Mouse (Mus musculus): ENCODE results near the gene Epha3.

Gene Epha3

GRCm38 (mm10) chr16:63783544-63783943 lies 80.4 kb downstream of the Epha3 start:
- no peak for DNase-seq (ENCODE audit: low spot score in 2 of 2)

- no peak for DNase-seq (ENCODE audit: low spot score in 2 of 2)
Measured at GRCm38 (mm10) chr16:63782101-63782500, 81.9 kb downstream of the Epha3 start.

- no peak for DNase-seq (ENCODE audit: low spot score in 2 of 2)
Measured at GRCm38 (mm10) chr16:63780151-63780550, 83.8 kb downstream of the Epha3 start.

- DNase-seq (ENCODE audit: low spot score in 2 of 2) = no peak
Measured at GRCm38 (mm10) chr16:63777811-63778210, 86.2 kb downstream of the Epha3 start.

- DNase-seq (ENCODE audit: low spot score in 2 of 2) = no peak
Measured at GRCm38 (mm10) chr16:63772566-63772965, 91.4 kb downstream of the Epha3 start.

GRCm38 (mm10) chr16:63767589-63767988 lies 96.4 kb downstream of the Epha3 start:
- no peak for DNase-seq (ENCODE audit: low spot score in 2 of 2)

GRCm38 (mm10) chr16:63761177-63761576 lies 102.8 kb downstream of the Epha3 start:
- DNase-seq (ENCODE audit: low spot score in 2 of 2) = no peak

- no peak for DNase-seq (ENCODE audit: low spot score in 2 of 2)
Measured at GRCm38 (mm10) chr16:63760112-63760511, 103.9 kb downstream of the Epha3 start.

- no peak for DNase-seq (ENCODE audit: low spot score in 2 of 2)
Measured at GRCm38 (mm10) chr16:63753052-63753451, 110.9 kb downstream of the Epha3 start.

GRCm38 (mm10) chr16:63747817-63748216 lies 116.2 kb downstream of the Epha3 start:
- no peak for DNase-seq (ENCODE audit: low spot score in 2 of 2)

GRCm38 (mm10) chr16:63745465-63745864 lies 118.5 kb downstream of the Epha3 start:
- DNase-seq (ENCODE audit: low spot score in 2 of 2) = no peak

- no peak for DNase-seq (ENCODE audit: low spot score in 2 of 2)
Measured at GRCm38 (mm10) chr16:63743208-63743854, 120.6 kb downstream of the Epha3 start.

- DNase-seq (ENCODE audit: low spot score in 2 of 2) = no peak
Measured at GRCm38 (mm10) chr16:63719235-63719634, 144.7 kb downstream of the Epha3 start.

GRCm38 (mm10) chr16:63717317-63717716 lies 146.7 kb downstream of the Epha3 start:
- no peak for DNase-seq (ENCODE audit: low spot score in 2 of 2)

- no peak for DNase-seq (ENCODE audit: low spot score in 2 of 2)
Measured at GRCm38 (mm10) chr16:63706912-63707868, 156.8 kb downstream of the Epha3 start.

GRCm38 (mm10) chr16:63689371-63689770 lies 174.6 kb downstream of the Epha3 start:
- no peak for DNase-seq (ENCODE audit: low spot score in 2 of 2)

GRCm38 (mm10) chr16:63684211-63684610 lies 179.8 kb downstream of the Epha3 start:
- no peak for DNase-seq (ENCODE audit: low spot score in 2 of 2)

- DNase-seq (ENCODE audit: low spot score in 2 of 2) = no peak
Measured at GRCm38 (mm10) chr16:63674426-63674825, 189.5 kb downstream of the Epha3 start.

- DNase-seq (ENCODE audit: low spot score in 2 of 2) = no peak
Measured at GRCm38 (mm10) chr16:63673236-63673840, 190.6 kb downstream of the Epha3 start.

- DNase-seq (ENCODE audit: low spot score in 2 of 2) = no peak
Measured at GRCm38 (mm10) chr16:63665897-63666464, 198.0 kb downstream of the Epha3 start.

GRCm38 (mm10) chr16:63658302-63658974 lies 205.5 kb downstream of the Epha3 start:
- DNase-seq (ENCODE audit: low spot score in 2 of 2) = no peak

- no peak for DNase-seq (ENCODE audit: low spot score in 2 of 2)
Measured at GRCm38 (mm10) chr16:63657743-63658142, 206.2 kb downstream of the Epha3 start.

Data from thymus, postnatal 10 days (tissue).